Mouse (Mus musculus): ENCODE data around the gene Acot7.

DNA sequence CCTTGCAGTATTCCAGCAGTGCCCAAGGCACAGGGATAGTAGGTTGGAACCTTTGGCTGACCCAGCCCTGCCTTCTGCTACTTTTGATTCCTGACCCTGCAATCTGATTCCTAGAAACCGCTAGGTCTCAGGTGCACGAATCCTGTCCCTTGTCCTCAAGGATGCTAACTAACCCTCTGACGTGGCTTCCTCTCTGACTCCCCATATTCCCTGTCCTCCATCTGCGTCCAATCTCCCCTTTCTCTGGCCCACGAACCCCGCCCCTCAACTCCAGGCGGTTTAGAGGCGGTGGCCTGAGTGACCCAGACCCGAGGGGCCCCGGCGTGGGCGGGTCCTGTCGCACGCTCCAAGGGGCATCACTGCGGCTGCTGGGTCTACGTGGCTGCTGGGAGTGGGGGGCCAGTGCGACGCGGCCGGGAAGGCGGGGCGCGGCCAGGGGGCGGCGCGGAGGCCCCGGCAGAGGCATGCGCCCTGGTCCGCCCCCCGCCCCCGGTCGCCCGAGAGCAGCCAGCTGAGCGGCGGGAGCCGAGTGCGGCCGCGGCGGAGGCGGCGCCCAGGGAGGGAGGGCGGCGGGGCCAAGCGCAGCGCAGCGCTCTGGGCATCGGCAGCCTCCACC, 95.8 kb downstream of the Acot7 start, which contains the start of gene Gpr153:
- TF ChIP-seq EP300 (IDR thresholded peaks at IDR 0.05): no peak
- no peak for TF ChIP-seq CTCF (IDR thresholded peaks at IDR 0.05)
